Mouse (Mus musculus): Measurements from ENCODE around the gene Edar.
"Not testable (repeated sequence)": the region's sequence is repeated elsewhere in the genome, so short reads cannot be mapped to it uniquely, and the experiment has no call there.

Gene Edar

DNA sequence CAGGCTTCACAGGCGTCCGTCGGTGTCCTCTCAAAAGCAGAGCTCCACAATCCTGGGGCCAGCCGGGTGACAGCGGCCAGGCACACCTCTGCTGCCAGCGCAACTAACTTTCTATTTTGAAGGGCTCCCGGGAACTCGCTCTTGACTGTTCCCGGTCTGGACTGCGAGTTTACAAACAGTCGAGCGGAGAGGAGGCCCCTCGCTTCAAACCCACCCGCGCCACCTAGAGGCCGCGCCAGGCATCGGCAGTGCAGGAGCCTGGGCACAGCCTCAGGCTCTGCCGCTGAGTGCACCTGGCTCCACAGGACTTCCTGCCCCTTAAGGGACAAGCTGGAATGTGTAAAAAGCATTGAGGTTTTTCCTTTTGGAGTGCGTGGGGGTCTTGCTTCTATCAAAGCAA lies at the start of gene Edar:
Gene Edar, minus strand, starts transcription at position 122 of the 400 bp plus-strand sequence.
- peak in 1 of 2 experiments; percentile 50 for DNase-seq (ENCODE audit: low spot score in 2 of 2)

GRCm38 (mm10) chr10:58718110-58718509 lies 42.7 kb upstream of the Edar start, which contains the start of gene Gm17542:
Gene Gm17542 (minus strand): TSS chr10:58718210.
- not testable (repeated sequence) for DNase-seq (ENCODE audit: low spot score in 2 of 2)

DNA sequence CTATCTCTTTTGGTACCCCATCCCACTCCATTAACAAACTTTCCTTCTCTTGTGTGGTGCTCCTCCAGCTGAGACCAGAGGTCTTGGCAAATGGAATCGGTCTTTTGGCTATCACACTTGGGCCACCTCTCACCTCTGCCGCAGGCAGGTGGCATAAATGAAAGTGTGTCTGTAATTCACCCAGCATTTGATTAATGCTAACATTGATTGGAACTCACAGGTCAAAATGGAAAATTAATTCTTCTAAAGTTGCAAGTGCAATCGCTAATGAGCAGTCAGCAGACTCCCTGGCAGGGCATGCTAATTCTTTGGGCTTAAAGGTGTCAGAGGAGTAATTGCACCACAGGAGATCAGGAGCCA lies 39.3 kb upstream of the Edar start:
- no peak for DNase-seq (ENCODE audit: low spot score in 2 of 2)

GRCm38 (mm10) chr10:58713855-58714788 lies 38.7 kb upstream of the Edar start:
- DNase-seq (ENCODE audit: low spot score in 2 of 2) = no peak

- DNase-seq (ENCODE audit: low spot score in 2 of 2) = no peak
Measured at GRCm38 (mm10) chr10:58713225-58713624, 37.8 kb upstream of the Edar start.

DNA sequence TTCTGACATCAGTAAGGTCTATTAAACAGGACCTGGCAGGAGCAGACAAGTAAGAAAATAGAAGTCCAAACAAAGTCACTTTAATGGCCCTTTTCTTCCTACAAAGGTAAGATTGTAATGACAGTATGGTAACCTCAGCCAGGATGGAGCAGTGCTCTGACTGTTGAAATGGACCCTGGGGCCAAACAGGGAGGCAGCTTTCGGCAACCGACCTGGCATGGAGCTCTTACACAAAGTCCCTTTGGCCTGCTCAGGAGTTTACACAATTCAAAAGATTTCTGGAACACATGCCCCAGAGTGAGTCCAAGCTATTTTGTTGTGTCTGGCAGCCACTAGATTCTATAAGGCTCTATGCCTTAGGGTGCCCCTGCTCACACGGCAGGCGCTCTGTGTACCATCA lies 33.6 kb upstream of the Edar start:
- no peak for DNase-seq (ENCODE audit: low spot score in 2 of 2)

- DNase-seq (ENCODE audit: low spot score in 2 of 2) = no peak
Measured at GRCm38 (mm10) chr10:58700578-58700977, 25.1 kb upstream of the Edar start.

DNA sequence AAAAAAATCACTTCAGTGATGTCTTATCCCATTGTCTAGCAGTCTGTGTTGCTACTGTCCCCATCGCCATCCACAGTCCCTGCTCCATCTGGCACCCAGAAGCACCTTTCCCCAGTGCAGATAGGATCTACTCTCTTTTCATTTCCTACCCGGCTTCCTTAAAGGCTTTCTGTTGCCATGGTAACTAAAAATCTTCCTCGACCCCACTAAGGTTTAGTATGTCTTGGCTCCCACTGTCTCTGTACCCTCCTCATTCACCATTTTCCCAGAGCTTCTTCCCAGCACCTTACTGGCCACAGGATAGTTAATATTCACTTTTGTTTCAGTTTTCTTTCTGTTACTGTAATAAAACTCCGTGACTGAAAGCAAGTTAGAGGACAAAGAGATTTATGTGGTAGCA lies 24.7 kb upstream of the Edar start:
- no peak for DNase-seq (ENCODE audit: low spot score in 2 of 2)

DNA sequence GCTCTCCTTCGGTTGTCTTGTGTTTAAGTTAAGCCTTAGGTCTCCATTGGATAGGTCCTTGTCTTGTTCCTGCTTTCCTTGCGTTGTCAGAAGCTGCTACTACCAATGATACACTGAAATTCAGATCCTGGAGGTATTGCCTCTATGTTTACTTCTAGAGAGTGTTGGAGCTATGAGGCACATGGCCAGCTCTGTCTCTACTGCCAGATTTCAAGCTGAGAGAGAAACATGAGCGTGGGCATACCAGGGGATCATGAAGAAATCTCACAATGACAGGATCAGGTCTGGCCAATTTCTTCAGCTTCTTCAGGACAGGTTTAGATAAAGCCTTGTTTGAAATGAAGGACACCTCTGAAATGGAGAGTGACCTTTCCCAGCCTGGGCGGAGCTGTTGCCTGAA lies 23.5 kb upstream of the Edar start:
- no peak for DNase-seq (ENCODE audit: low spot score in 2 of 2)

DNA sequence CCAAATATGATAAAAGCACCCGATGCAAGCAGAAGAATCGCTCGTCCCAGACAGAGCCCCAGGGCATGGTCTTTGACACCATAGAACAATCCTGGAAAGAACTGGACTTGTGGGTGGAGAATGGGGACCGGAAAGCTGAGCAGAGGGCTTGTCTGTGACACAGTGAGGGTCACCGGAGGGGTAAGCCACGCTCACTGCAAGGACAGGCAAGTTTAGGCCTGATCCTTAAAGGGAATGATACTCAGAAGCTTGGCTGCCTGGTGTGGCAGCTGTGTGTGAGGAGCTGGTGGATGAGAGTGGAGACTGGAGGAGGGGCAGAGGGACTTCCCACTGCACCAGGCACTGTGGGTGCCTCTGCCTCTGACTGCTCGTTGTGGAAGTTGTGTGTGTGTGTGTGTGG lies 15.6 kb upstream of the Edar start:
- DNase-seq (ENCODE audit: low spot score in 2 of 2) = no peak

DNA sequence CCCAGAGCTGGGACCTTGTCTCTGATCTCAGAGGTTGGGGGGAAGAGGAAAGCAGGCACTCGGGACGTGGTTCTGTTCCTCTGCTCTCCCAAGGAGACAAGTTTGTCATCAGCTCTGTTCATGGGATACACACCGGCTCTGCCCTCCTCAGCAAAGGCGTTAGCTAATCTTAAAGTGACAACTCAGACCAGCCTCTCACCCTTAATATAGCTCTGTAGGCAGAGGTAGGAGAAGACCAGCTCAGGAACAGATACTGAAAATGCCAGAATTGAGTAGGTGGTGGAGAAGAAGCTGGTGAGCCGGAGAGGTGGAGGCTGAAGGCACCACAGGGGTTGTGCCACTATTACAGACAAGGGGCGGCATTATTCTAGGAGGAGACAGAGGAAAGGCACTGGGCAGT lies 3.8 kb upstream of the Edar start:
- no peak for DNase-seq (ENCODE audit: low spot score in 2 of 2)

GRCm38 (mm10) chr10:58673278-58674061 lies 2.0 kb downstream of the Edar start:
- peak; percentile 23 to 83 for DNase-seq (ENCODE audit: low spot score in 2 of 2)

DNA sequence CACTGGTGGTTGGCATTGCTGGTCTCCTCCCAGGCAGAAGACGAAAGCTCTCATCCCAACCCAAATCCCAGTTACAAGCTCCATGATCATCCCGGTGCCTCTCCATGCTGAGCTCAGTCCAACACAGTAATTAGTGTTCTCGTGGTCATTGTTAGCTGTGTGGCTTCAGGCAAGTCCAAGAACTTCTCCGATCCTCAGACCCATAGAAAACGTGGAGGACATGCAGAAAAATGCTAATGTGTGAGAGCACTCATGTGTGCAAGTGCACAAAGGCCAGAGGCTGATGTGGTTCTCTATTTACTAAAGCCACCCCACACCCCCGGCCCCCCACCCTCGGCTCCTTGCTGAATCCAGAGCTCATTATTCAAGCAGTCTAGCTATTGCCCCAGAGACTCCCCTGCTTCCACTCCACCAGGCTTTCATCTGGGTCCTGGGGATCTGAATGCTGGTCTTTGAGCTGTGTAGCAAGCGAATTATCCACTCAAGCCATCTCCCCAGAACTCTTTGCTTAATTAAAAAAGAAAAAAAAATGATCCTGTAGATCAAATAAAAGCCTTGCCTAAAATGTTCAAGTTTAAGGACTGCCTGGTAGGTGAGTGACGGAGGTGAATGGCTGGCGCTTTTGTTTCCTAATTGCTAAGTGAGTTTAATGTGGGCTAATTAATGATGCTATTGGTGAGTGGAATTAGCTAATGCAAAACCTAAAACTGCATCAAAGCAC lies 2.7 kb downstream of the Edar start:
- no peak for DNase-seq (ENCODE audit: low spot score in 2 of 2)

- DNase-seq (ENCODE audit: low spot score in 2 of 2) = no peak
Measured at GRCm38 (mm10) chr10:58663868-58664267, 11.6 kb downstream of the Edar start.

DNA sequence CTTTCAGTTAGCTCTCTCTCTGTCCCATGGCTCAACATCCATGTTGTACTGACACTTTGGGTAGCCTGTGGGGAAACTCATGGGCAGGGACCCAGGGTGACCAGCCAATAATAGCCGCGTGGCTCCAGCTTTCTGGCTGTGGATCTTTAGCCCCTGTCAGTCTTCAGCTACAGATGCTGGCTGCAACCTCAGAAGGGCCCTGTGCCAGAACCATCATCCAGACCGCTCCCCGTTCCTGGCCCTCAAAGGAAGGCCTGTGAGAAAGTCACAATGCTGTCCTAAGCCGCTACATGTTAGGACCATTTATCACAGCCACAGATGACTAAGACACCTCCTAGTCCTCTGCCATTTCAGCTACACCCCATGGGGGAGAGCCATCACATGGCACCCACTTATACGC lies 12.0 kb downstream of the Edar start:
- DNase-seq (ENCODE audit: low spot score in 2 of 2) = no peak

GRCm38 (mm10) chr10:58659268-58659986 lies 16.0 kb downstream of the Edar start:
- no peak for DNase-seq (ENCODE audit: low spot score in 2 of 2)

- no peak for DNase-seq (ENCODE audit: low spot score in 2 of 2)
Measured at GRCm38 (mm10) chr10:58657731-58658130, 17.7 kb downstream of the Edar start.

- DNase-seq (ENCODE audit: low spot score in 2 of 2) = no peak
Measured at GRCm38 (mm10) chr10:58653679-58654078, 21.8 kb downstream of the Edar start.

DNA sequence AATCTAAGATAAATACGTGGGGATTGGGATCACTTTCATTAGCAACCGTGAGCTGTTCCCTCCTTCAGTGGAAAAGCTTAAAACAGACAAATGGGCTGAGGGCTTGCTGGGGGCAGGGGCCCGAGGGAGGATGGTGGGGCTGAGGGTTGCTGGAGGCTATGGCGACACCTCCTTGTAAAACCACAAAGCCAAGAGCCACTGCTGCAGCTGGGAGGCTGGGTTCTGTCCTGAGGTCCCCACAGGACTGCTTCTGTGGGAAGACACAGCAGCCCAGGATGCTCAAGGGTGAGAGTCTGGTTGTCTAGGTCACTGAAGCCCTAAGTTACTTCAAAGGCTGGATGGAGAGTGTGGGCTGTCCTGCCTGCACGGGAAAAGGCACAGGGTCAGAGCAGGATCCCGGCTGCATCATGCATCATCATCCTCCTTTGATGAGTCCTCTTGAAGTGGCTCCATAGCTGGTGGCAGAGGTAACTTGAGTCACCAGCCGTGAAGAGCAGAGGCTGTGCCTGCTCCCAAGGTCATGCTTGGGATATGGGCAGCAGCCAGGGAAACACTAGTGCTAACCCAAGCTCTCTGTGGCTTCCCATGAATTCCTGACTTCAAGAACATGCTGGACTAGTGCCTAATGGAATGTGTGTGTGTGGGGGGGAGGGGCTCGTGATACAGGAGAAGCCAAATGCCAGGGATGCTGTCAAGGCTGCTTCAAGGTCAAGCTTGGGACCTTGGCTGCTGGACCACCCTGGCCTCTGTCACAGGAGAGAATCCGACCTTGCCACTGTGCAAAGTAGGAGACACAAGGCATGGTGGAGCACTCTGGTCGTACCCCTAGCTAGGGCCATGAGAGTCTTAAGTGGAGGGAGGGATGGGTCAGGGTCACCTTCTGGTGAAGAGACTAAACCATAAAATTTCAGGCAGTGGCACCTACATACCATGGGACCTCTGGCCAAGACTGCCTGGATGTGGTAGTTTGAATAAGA lies 22.7 kb downstream of the Edar start:
- DNase-seq (ENCODE audit: low spot score in 2 of 2) = no peak

GRCm38 (mm10) chr10:58652045-58652417 lies 23.4 kb downstream of the Edar start:
- no peak for DNase-seq (ENCODE audit: low spot score in 2 of 2)

Measured in left cerebral cortex, adult 9 months (tissue).